Mouse (Mus musculus) ovary, postnatal 10 days (tissue): Measurements from ENCODE around the gene Tbc1d22a.

ENCODE experiments used
- DNase-seq: peaks from one replicate; pipeline ENCODE4 v3.0.0; 2022; ENCODE audit warnings: low spot score

Gene Tbc1d22a

GRCm38 (mm10) chr15:86234517-86235441, 20.5 kb downstream of the Tbc1d22a start:
- DNase-seq, result no peak

GRCm38 (mm10) chr15:86236252-86236651, 22.0 kb downstream of the Tbc1d22a start:
- DNase-seq, result peak; percentile 24

- DNase-seq, result no peak
These were observed 23.8 kb downstream of the Tbc1d22a start for GRCm38 (mm10) chr15:86238076-86238475.

GRCm38 (mm10) chr15:86239068-86239467, 24.8 kb downstream of the Tbc1d22a start:
- no peak for DNase-seq

- DNase-seq, result peak; percentile 39
These were observed 25.5 kb downstream of the Tbc1d22a start for GRCm38 (mm10) chr15:86239801-86240200.

GRCm38 (mm10) chr15:86243708-86244107, 29.4 kb downstream of the Tbc1d22a start:
- no peak for DNase-seq

- DNase-seq, result no peak
These were observed 30.1 kb downstream of the Tbc1d22a start for GRCm38 (mm10) chr15:86244380-86244779.

- no peak for DNase-seq
These were observed 36.0 kb downstream of the Tbc1d22a start for GRCm38 (mm10) chr15:86250269-86250668.

GRCm38 (mm10) chr15:86252130-86252529, 37.9 kb downstream of the Tbc1d22a start:
- DNase-seq, result no peak

- DNase-seq, result no peak
These were observed 38.4 kb downstream of the Tbc1d22a start for GRCm38 (mm10) chr15:86252684-86253083.

GRCm38 (mm10) chr15:86253411-86253810, 39.2 kb downstream of the Tbc1d22a start:
- no peak for DNase-seq

- DNase-seq, result no peak
These were observed 41.9 kb downstream of the Tbc1d22a start for GRCm38 (mm10) chr15:86256201-86256600.

GRCm38 (mm10) chr15:86256728-86257179, 42.5 kb downstream of the Tbc1d22a start:
- no peak for DNase-seq

GRCm38 (mm10) chr15:86257916-86258685, 43.8 kb downstream of the Tbc1d22a start:
- no peak for DNase-seq

- DNase-seq, result no peak
These were observed 45.0 kb downstream of the Tbc1d22a start for GRCm38 (mm10) chr15:86259233-86259632.

GRCm38 (mm10) chr15:86260111-86260510, 45.9 kb downstream of the Tbc1d22a start:
- DNase-seq, result no peak

- DNase-seq, result no peak
These were observed 50.1 kb downstream of the Tbc1d22a start for GRCm38 (mm10) chr15:86264389-86264788.

GRCm38 (mm10) chr15:86264803-86265202, 50.5 kb downstream of the Tbc1d22a start:
- DNase-seq, result no peak

GRCm38 (mm10) chr15:86266975-86267374, 52.7 kb downstream of the Tbc1d22a start:
- no peak for DNase-seq

- DNase-seq, result no peak
These were observed 54.3 kb downstream of the Tbc1d22a start for GRCm38 (mm10) chr15:86268526-86268925.

- no peak for DNase-seq
These were observed 61.5 kb downstream of the Tbc1d22a start for GRCm38 (mm10) chr15:86275754-86276153.

- DNase-seq, result no peak
These were observed 62.4 kb downstream of the Tbc1d22a start for GRCm38 (mm10) chr15:86276538-86277264.
